Mouse (Mus musculus): Measurements from ENCODE around the gene Wfikkn2.

DNA sequence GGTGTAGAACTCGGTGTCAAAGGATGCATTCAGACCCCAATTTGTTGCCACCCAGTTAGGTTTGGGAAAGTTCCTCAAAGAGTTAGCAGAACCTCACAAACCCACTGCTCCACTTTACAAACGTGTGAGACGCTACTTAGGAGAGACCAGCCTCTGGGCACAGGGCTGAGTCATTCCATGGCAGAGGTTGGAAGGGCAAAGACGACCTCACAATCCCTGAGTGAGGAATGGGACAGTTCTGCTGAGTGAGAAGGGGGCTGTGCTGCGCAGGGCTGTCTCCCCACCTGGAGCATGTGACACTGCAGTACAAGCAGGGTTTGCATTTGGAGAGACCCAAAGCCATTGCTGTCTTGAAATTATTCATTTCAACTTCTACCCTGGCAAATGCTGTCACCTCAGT, 36.5 kb upstream of the Wfikkn2 start:
- TF ChIP-seq GATA1 (IDR thresholded peaks at IDR 0.05; ENCODE audit: borderline replicate concordance, low read length) (no peak), FLI1 (IDR thresholded peaks at IDR 0.05; ENCODE audit: low read length) (no peak)
